Mouse (Mus musculus) midbrain, postnatal 0 days (tissue): ENCODE data around the gene Dusp9. TPM values are rescaled to one million over a fixed set of nuclear protein-coding genes. Genes with fewer than 3 reads are reported as not detected.
A peak's percentile ranks its signal among the peaks of the same experiment; 100 is the strongest.

ENCODE experiments used
- ATAC-seq: fragments of 200-750 bp; cut with Nextera tagmentation; 2 replicates; pipeline ENCODE4 v1.8.0; 2017; ENCODE audit warnings: moderate number of reproducible peaks, mild to moderate bottlenecking, moderate TSS enrichment, moderate library complexity; ENCODE audit not compliant: low FRiP score
- DNase-seq: peaks from one replicate; pipeline ENCODE4 v3.0.0-alpha.2; 2015; ENCODE audit warnings: low spot score
- H3K27ac ChIP-seq: fragments of 300-500 bp; sonication (generic); 2 replicates; pipeline ENCODE4 v1.5.1; 2014; ENCODE audit warnings: low read depth, mild to moderate bottlenecking, low read length, mixed read lengths
- H3K27me3 ChIP-seq: fragments of 300-500 bp; sonication (generic); 2 replicates; pipeline ENCODE4 v1.6.1; 2014; ENCODE audit warnings: low read length, control low read depth, mixed read lengths; ENCODE audit not compliant: insufficient read depth
- H3K36me3 ChIP-seq: fragments of 300-500 bp; sonication (generic); 2 replicates; pipeline ENCODE4 v1.6.1; 2014; ENCODE audit warnings: low read length, control low read depth, mixed read lengths; ENCODE audit not compliant: insufficient read depth
- H3K4me1 ChIP-seq: fragments of 300-500 bp; sonication (generic); 2 replicates; pipeline ENCODE4 v1.6.1; 2014; ENCODE audit warnings: mild to moderate bottlenecking, control low read depth, antibody characterized with exemption, low read length, mixed read lengths; ENCODE audit not compliant: insufficient read depth
- H3K4me2 ChIP-seq: fragments of 300-500 bp; sonication (generic); 2 replicates; pipeline ENCODE4 v1.6.1; 2014; ENCODE audit warnings: low read depth, mild to moderate bottlenecking, low read length, mixed read lengths; ENCODE audit not compliant: poor library complexity, severe bottlenecking
- H3K4me3 ChIP-seq: fragments of 300-500 bp; sonication (generic); 2 replicates; pipeline ENCODE4 v1.5.1; 2014; ENCODE audit warnings: low read depth, mild to moderate bottlenecking, low read length, moderate library complexity
- H3K9ac ChIP-seq: fragments of 300-500 bp; sonication (generic); replicated peaks from 2 replicates; pipeline ENCODE4 v1.6.1; 2014; ENCODE audit warnings: mild to moderate bottlenecking, low read length, moderate library complexity, mixed read lengths; ENCODE audit not compliant: poor library complexity, severe bottlenecking
- H3K9me3 ChIP-seq: fragments of 300-500 bp; sonication (generic); 2 replicates; pipeline ENCODE4 v1.6.1; 2016; ENCODE audit warnings: low read length, control low read depth
- CTCF ChIP-seq: IDR thresholded peaks from 2 replicates; pipeline ENCODE4 v1.5.1; 2016; ENCODE audit warnings: antibody characterized with exemption, mild to moderate bottlenecking
- WGBS: fragments of 180-500 bp; shearing (Covaris S2); extraction: QIAGEN DNeasy Blood & Tissue Kit; methylation state at CpG from one replicate; pipeline ENCODE4 v1.1.7; 2014; 5-methylcytosine and 5-hydroxymethylcytosine counted together
- polyA plus RNA-seq: library from polyadenylated mRNA; unstranded; fragments of >200 nt; fragmentation: Nextera tagmentation; extraction: Ambion mirVana; gene quantifications from 2 replicates; pipeline ENCODE4 v1.2.1, GENCODE M21; 2015
- total RNA-seq: library from RNA; depleted of rRNA; stranded (reverse); fragments of >200 nt; gene quantifications from 2 replicates; pipeline ENCODE4 v1.2.3, GENCODE M21; 2014

Dusp9 gene
- total and polyA plus RNA-seq, 2 experiments from 2014 or later = 0.68 to 2.1 TPM

GRCm38 (mm10) chrX:73615876-73616275, 23.3 kb upstream of the Dusp9 start:
- no peak for TF ChIP-seq CTCF
- 93% methylated on average over 1 of the region's 1 CpGs for WGBS
- DNase-seq = no peak

DNA sequence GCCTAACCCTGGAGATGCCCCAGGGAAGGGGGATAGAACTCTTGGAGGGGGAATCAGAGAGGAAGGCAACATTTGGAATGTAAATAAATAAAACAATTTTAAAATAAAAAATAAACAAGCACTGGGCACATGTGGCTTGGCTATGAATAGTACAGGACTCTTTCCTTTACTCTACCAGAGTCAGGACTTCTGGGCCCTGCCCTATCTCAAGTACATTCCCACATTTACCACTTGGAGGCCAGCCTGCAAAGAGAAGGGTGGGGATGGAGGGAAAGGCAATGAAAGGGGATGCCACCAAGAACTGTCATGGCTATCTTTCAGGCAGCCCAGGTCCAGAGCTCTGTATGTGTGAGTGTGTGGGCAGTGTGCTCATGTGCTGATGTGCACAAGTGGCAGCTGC, 19.8 kb upstream of the Dusp9 start:
- no peak overlapping the region for H3K4me3 ChIP-seq
- H3K4me2 ChIP-seq = no peak overlapping the region
- no peak for TF ChIP-seq CTCF
- no peaks in the 10 kb centered on the region for H3K4me1 ChIP-seq
- H3K27me3 ChIP-seq = no peaks in the 10 kb centered on the region
- DNase-seq (no peak), ATAC-seq (no peak)
- no peak overlapping the region for H3K27ac ChIP-seq
- H3K9me3 ChIP-seq = no peaks in the 10 kb centered on the region
- no peak overlapping the region for H3K9ac ChIP-seq
- H3K36me3 ChIP-seq = no peaks in the 10 kb centered on the region

More at GRCm38 (mm10) chrX:73615876-73616275, 23.3 kb upstream of the Dusp9 start:
- no peak overlapping the region for H3K27ac ChIP-seq
- H3K9me3 ChIP-seq = no peaks in the 10 kb centered on the region
- H3K4me2 ChIP-seq = no peak overlapping the region
- no peaks in the 10 kb centered on the region for H3K27me3 ChIP-seq
- H3K36me3 ChIP-seq = no peaks in the 10 kb centered on the region
- ATAC-seq = no peak
- no peaks in the 10 kb centered on the region for H3K4me1 ChIP-seq
- no peak overlapping the region for H3K4me3 ChIP-seq
- H3K9ac ChIP-seq = no peak overlapping the region

DNA sequence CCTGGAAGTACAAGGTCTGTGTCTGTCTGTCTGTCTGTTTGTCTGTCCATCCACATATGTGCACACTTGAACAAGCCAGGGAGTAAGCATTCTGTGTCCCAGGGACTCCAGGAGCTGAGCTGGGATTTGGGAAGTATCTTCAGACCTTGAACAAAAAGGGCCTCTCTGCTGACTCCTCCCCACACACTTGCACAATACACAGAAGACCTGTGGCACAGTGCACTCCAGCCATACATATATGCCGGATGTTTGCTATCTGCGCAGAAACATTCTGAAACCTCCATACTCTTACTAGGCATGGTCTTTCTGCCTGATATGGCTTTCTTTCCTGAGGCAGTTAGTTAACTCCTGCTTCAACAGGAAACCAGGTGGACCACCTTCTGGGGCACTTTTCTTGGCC, 19.3 kb upstream of the Dusp9 start:
- TF ChIP-seq CTCF = no peak
- Histone ChIP-seq H3K4me1 (no peaks in the 10 kb centered on the region), H3K9me3 (no peaks in the 10 kb centered on the region), H3K36me3 (no peaks in the 10 kb centered on the region), H3K9ac (no peak overlapping the region), H3K27me3 (no peaks in the 10 kb centered on the region), H3K4me3 (no peak overlapping the region), H3K27ac (no peak overlapping the region), H3K4me2 (no peak overlapping the region)
- 87% methylated on average over 2 of the region's 2 CpGs for WGBS
- no peak for ATAC-seq
- no peak for DNase-seq

DNA sequence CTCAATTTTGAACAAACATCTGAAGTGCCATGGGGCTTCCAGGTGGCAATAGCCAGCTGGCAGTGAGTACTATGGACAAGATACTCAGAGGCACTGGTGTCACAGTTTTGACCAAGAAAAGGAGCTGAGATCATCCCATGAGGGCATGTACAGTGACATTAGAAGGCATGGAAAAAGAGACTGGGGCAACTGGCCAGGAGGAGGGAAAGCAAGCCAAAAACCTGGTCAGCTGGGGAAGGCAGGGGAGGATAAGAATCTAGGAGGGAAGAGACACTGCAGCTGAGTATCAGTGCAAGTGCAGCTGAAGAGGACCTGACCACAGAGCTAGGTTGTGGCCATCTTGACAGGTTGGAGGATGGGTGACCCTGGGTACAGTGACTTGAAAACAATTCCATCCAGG, 12.2 kb upstream of the Dusp9 start:
- Histone ChIP-seq H3K4me1 (no peaks in the 10 kb centered on the region), H3K27ac (no peak overlapping the region), H3K36me3 (no peaks in the 10 kb centered on the region), H3K27me3 (no peaks in the 10 kb centered on the region), H3K9me3 (no peaks in the 10 kb centered on the region), H3K4me2 (no peak overlapping the region), H3K4me3 (no peak overlapping the region), H3K9ac (no peak overlapping the region)
- ATAC-seq = no peak
- no peak for DNase-seq
- no peak for TF ChIP-seq CTCF

- Histone ChIP-seq H3K9ac (no peak overlapping the region), H3K27ac (no peak overlapping the region), H3K4me3 (peak overlapping the region; percentile 20; the same call in 1 of the 2 replicates), H3K4me1 (no peaks in the 10 kb centered on the region), H3K9me3 (no peaks in the 10 kb centered on the region), H3K4me2 (peak overlapping the region; percentile 41), H3K36me3 (no peaks in the 10 kb centered on the region), H3K27me3 (peaks cover 19% of the 10 kb centered on the region)
- no peak for TF ChIP-seq CTCF
- 21% methylated on average over 12 of the region's 19 CpGs for WGBS
- ATAC-seq (peak; percentile 42; the same call in 1 of the 2 replicates), DNase-seq (no peak)
These were observed 3.8 kb upstream of the Dusp9 start for GRCm38 (mm10) chrX:73635425-73635824.

DNA sequence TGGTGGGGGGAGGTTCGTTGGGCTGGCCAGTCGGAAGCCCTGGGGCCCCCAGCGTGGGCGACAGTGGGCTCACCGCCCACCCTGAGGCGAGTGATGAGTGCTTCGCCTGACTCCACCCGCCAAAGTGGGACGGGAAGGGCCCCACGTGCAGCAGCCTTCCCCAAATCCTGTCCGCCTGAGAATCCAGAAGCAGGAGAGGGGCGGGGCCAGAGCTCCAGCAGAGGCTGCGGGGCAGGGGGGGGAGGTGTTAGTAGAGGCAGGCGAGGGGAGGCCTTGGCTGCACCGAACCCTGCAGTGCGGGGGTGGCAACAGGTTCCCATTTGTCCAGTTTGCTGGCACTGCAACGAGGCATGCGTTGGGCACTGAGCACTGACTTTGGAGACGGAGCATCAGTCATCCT, 1.8 kb upstream of the Dusp9 start:
- no peaks in the 10 kb centered on the region for H3K9me3 ChIP-seq
- H3K4me1 ChIP-seq = no peaks in the 10 kb centered on the region
- WGBS = 22% methylated on average over 19 of the region's 19 CpGs
- DNase-seq = no peak
- peak overlapping the region; percentile 35 for H3K4me3 ChIP-seq
- H3K27me3 ChIP-seq = peaks cover 25% of the 10 kb centered on the region
- H3K9ac ChIP-seq = 0 out of 2 replicates have a peak overlapping the region, but pooled peaks have one; percentile 44
- no peak for ATAC-seq
- no peak for TF ChIP-seq CTCF
- H3K4me2 ChIP-seq = peak overlapping the region; percentile 61
- H3K27ac ChIP-seq = no peak overlapping the region
- H3K36me3 ChIP-seq = no peaks in the 10 kb centered on the region
